Mouse (Mus musculus): ENCODE data around the gene Gm39566. TPM values are rescaled to one million over a fixed set of nuclear protein-coding genes. Genes with fewer than 3 reads are reported as not detected.

The Gm39566 gene
- polyA plus RNA-seq, 1 experiment from 2014 or later, result not detected

DNA sequence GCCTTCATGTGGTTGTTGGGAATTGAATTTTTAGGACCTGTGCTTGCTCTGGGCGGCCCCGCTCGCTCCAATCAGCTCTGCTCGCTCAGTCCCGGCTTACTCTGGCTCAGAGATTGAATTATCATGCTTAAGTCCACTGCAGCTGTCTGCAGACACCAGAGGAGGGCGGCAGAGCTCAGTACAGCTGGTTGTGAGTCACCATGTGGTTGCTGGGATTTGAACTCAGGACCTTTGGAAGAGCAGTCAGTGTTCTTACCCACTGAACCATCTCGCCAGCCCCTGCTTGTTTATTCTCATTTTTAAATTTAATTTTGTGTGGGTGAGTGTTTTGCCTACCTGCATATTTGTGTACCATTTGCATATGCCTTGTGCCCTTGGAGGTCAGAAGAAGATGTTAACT, 51.5 kb downstream of the Gm39566 start:
- WGBS, result 76% methylated on average over 7 of the region's 7 CpGs

DNA sequence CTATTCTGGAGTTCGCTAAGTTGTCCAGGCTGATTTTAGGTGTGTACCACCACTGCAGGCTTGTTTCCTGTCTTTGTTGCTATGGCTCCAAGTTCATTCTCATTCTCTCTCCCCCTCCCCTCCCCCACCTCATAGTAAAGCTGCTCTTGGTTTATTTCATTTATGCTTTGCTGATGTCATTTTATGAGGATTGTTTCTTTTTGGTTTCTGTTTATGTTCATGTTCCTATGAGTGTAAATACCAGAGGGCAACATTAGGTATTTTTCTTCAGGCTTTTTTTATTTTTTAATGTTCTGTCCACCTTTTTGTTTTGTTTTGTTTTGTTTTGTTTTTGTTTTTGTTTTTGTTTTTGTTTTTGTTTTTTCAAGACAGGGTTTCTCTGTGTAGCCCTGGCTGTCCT, 53.2 kb downstream of the Gm39566 start, which contains the start of gene Slc35g3:
TSS of gene Slc35g3 (minus strand) at position 101 of the 400 bp plus-strand sequence.
- H3K4me1 ChIP-seq (replicated peaks; ENCODE audit: control insufficient read depth, insufficient read depth, low read length), result peaks cover 5% of the 10 kb centered on the region; the same call in 1 of the 2 replicates
- no peak within 1 kb of the TSS for H3K4me2 ChIP-seq (replicated peaks; ENCODE audit: low read depth)
- H3K4me3 ChIP-seq (ENCODE audit: low read depth, low read length), result no peak within 1 kb of the TSS
- no peaks in the 10 kb centered on the region for H3K9me3 ChIP-seq (ENCODE audit: control insufficient read depth)
- H3K36me3 ChIP-seq (ENCODE audit: control insufficient read depth, insufficient read depth), result no peaks in the 10 kb centered on the region
- H3K9ac ChIP-seq (ENCODE audit: low read depth, low read length), result no peak within 1 kb of the TSS
- 67% methylated on average over 1 of the region's 1 CpGs for WGBS
- ATAC-seq, result no peak
- no peak for TF ChIP-seq CTCF (IDR thresholded peaks at IDR 0.05; ENCODE audit: low read depth)
- no peak within 1 kb of the TSS for H3K27ac ChIP-seq (ENCODE audit: low read depth, low read length)
- no peaks in the 10 kb centered on the region for H3K27me3 ChIP-seq (replicated peaks; ENCODE audit: control insufficient read depth, insufficient read depth, low read length)

More for the DNA sequence above, 51.5 kb downstream of the Gm39566 start:
- Histone ChIP-seq H3K4me3 (ENCODE audit: low read depth, low read length) (no peak overlapping the region), H3K27ac (ENCODE audit: low read depth, low read length) (no peak overlapping the region), H3K4me2 (replicated peaks; ENCODE audit: low read depth) (no peak overlapping the region), H3K27me3 (replicated peaks; ENCODE audit: control insufficient read depth, insufficient read depth, low read length) (no peaks in the 10 kb centered on the region), H3K9ac (ENCODE audit: low read depth, low read length) (no peak overlapping the region), H3K36me3 (ENCODE audit: control insufficient read depth, insufficient read depth) (no peaks in the 10 kb centered on the region), H3K4me1 (replicated peaks; ENCODE audit: control insufficient read depth, insufficient read depth, low read length) (no peaks in the 10 kb centered on the region), H3K9me3 (ENCODE audit: control insufficient read depth) (no peaks in the 10 kb centered on the region)
- TF ChIP-seq CTCF (IDR thresholded peaks at IDR 0.05; ENCODE audit: low read depth), result peak; percentile 58
- no peak for ATAC-seq

Other genes starting within 250 kb of the Gm39566 start
- gene Wrap53, start 235.0 kb downstream of the Gm39566 start, polyA plus RNA-seq (2015; fragmentation: Nextera tagmentation; extraction: Ambion mirVana), result 14.3 and 14.7 TPM in 2 replicates
- gene Trp53, start 234.9 kb downstream of the Gm39566 start, polyA plus RNA-seq (2015; fragmentation: Nextera tagmentation; extraction: Ambion mirVana), result 48.0 and 49.6 TPM in 2 replicates
- 5.9 and 7.5 TPM in 2 replicates for gene Atp1b2, start 209.4 kb downstream of the Gm39566 start, polyA plus RNA-seq (2015; fragmentation: Nextera tagmentation; extraction: Ambion mirVana)
- 0.24 TPM in 1 of 2 replicates, not detected in the other for gene Shbg, start 197.4 kb downstream of the Gm39566 start, polyA plus RNA-seq (2015; fragmentation: Nextera tagmentation; extraction: Ambion mirVana)
- 34.1 and 40.3 TPM in 2 replicates for gene Sat2, start 193.3 kb downstream of the Gm39566 start, polyA plus RNA-seq (2015; fragmentation: Nextera tagmentation; extraction: Ambion mirVana)
- 9.8 and 10.8 TPM in 2 replicates for gene Fxr2, start 182.3 kb downstream of the Gm39566 start, polyA plus RNA-seq (2015; fragmentation: Nextera tagmentation; extraction: Ambion mirVana)
- not detected in 2 replicates for gene Sox15, start 160.0 kb downstream of the Gm39566 start, polyA plus RNA-seq (2015; fragmentation: Nextera tagmentation; extraction: Ambion mirVana)
- 95.7 and 96.6 TPM in 2 replicates for gene Mpdu1, start 152.7 kb downstream of the Gm39566 start, polyA plus RNA-seq (2015; fragmentation: Nextera tagmentation; extraction: Ambion mirVana)
- 20.9 and 21.0 TPM in 2 replicates for gene Cd68, start 149.1 kb downstream of the Gm39566 start, polyA plus RNA-seq (2015; fragmentation: Nextera tagmentation; extraction: Ambion mirVana)
- 279 and 291 TPM in 2 replicates for gene Eif4a1, start 142.9 kb downstream of the Gm39566 start, polyA plus RNA-seq (2015; fragmentation: Nextera tagmentation; extraction: Ambion mirVana)
- 26.7 and 27.6 TPM in 2 replicates for gene Senp3, start 133.2 kb downstream of the Gm39566 start, polyA plus RNA-seq (2015; fragmentation: Nextera tagmentation; extraction: Ambion mirVana)
- 1.6 and 1.8 TPM in 2 replicates for gene Tnfsf13, start 129.5 kb downstream of the Gm39566 start, polyA plus RNA-seq (2015; fragmentation: Nextera tagmentation; extraction: Ambion mirVana)
- 6.6 and 7.2 TPM in 2 replicates for gene Tnfsf12, start 119.4 kb downstream of the Gm39566 start, polyA plus RNA-seq (2015; fragmentation: Nextera tagmentation; extraction: Ambion mirVana)
- gene Tnfsfm13, start 119.2 kb downstream of the Gm39566 start, polyA plus RNA-seq (2015; fragmentation: Nextera tagmentation; extraction: Ambion mirVana), result 4.1 and 4.8 TPM in 2 replicates
- 13.3 and 14.0 TPM in 2 replicates for gene Polr2a, start 56.7 kb downstream of the Gm39566 start, polyA plus RNA-seq (2015; fragmentation: Nextera tagmentation; extraction: Ambion mirVana)
- gene Slc35g3, start 53.3 kb downstream of the Gm39566 start, polyA plus RNA-seq (2015; fragmentation: Nextera tagmentation; extraction: Ambion mirVana), result 0.09 and 0.12 TPM in 2 replicates
- gene Zbtb4, start 49.4 kb downstream of the Gm39566 start, polyA plus RNA-seq (2015; fragmentation: Nextera tagmentation; extraction: Ambion mirVana), result 2.1 and 2.4 TPM in 2 replicates
- 2.4 and 2.8 TPM in 2 replicates for gene Chrnb1, start 19.4 kb downstream of the Gm39566 start, polyA plus RNA-seq (2015; fragmentation: Nextera tagmentation; extraction: Ambion mirVana)
- 0.18 and 0.38 TPM in 2 replicates for gene Fgf11, start 13.4 kb downstream of the Gm39566 start, polyA plus RNA-seq (2015; fragmentation: Nextera tagmentation; extraction: Ambion mirVana)
- gene Tmem102, start 9.7 kb downstream of the Gm39566 start, polyA plus RNA-seq (2015; fragmentation: Nextera tagmentation; extraction: Ambion mirVana), result 58.0 and 59.4 TPM in 2 replicates
- gene Spem2, start 3.2 kb upstream of the Gm39566 start, polyA plus RNA-seq (2015; fragmentation: Nextera tagmentation; extraction: Ambion mirVana), result 0.07 TPM in 1 of 2 replicates, not detected in the other
- gene Spem1, start 6.9 kb upstream of the Gm39566 start, polyA plus RNA-seq (2015; fragmentation: Nextera tagmentation; extraction: Ambion mirVana), result not detected in 2 replicates
- 1.8 and 2.2 TPM in 2 replicates for gene Nlgn2, start 22.5 kb upstream of the Gm39566 start, polyA plus RNA-seq (2015; fragmentation: Nextera tagmentation; extraction: Ambion mirVana)
- gene Tmem256, start 23.2 kb upstream of the Gm39566 start, polyA plus RNA-seq (2015; fragmentation: Nextera tagmentation; extraction: Ambion mirVana), result 584 and 590 TPM in 2 replicates
- gene Plscr3, start 31.1 kb upstream of the Gm39566 start, polyA plus RNA-seq (2015; fragmentation: Nextera tagmentation; extraction: Ambion mirVana), result 42.0 and 44.8 TPM in 2 replicates
- gene Tnk1, start 43.4 kb upstream of the Gm39566 start, polyA plus RNA-seq (2015; fragmentation: Nextera tagmentation; extraction: Ambion mirVana), result 11.7 and 12.8 TPM in 2 replicates
- gene Tmem95, start 62.7 kb upstream of the Gm39566 start, polyA plus RNA-seq (2015; fragmentation: Nextera tagmentation; extraction: Ambion mirVana), result not detected in 2 replicates
- gene Kctd11, start 66.1 kb upstream of the Gm39566 start, polyA plus RNA-seq (2015; fragmentation: Nextera tagmentation; extraction: Ambion mirVana), result 4.0 and 4.1 TPM in 2 replicates
- gene Acap1, start 80.2 kb upstream of the Gm39566 start, polyA plus RNA-seq (2015; fragmentation: Nextera tagmentation; extraction: Ambion mirVana), result 1.1 TPM in 2 replicates
- gene 2810408A11Rik, start 85.7 kb upstream of the Gm39566 start, polyA plus RNA-seq (2015; fragmentation: Nextera tagmentation; extraction: Ambion mirVana), result 3.5 and 3.8 TPM in 2 replicates
- gene Neurl4, start 85.8 kb upstream of the Gm39566 start, polyA plus RNA-seq (2015; fragmentation: Nextera tagmentation; extraction: Ambion mirVana), result 9.7 and 10.3 TPM in 2 replicates
- gene Gps2, start 98.6 kb upstream of the Gm39566 start, polyA plus RNA-seq (2015; fragmentation: Nextera tagmentation; extraction: Ambion mirVana), result 40.4 and 42.3 TPM in 2 replicates
- gene Eif5a, start 106.7 kb upstream of the Gm39566 start, polyA plus RNA-seq (2015; fragmentation: Nextera tagmentation; extraction: Ambion mirVana), result 716 and 774 TPM in 2 replicates
- 0.42 and 0.43 TPM in 2 replicates for gene Ybx2, start 120.5 kb upstream of the Gm39566 start, polyA plus RNA-seq (2015; fragmentation: Nextera tagmentation; extraction: Ambion mirVana)
- 18.3 and 18.7 TPM in 2 replicates for gene Slc2a4, start 132.9 kb upstream of the Gm39566 start, polyA plus RNA-seq (2015; fragmentation: Nextera tagmentation; extraction: Ambion mirVana)
- gene Cldn7, start 149.5 kb upstream of the Gm39566 start, polyA plus RNA-seq (2015; fragmentation: Nextera tagmentation; extraction: Ambion mirVana), result 1,243 and 1,341 TPM in 2 replicates
- 23.2 and 24.1 TPM in 2 replicates for gene Ctdnep1, start 165.9 kb upstream of the Gm39566 start, polyA plus RNA-seq (2015; fragmentation: Nextera tagmentation; extraction: Ambion mirVana)
- 56.8 and 57.7 TPM in 2 replicates for gene Elp5, start 167.2 kb upstream of the Gm39566 start, polyA plus RNA-seq (2015; fragmentation: Nextera tagmentation; extraction: Ambion mirVana)
- 1,065 and 1,136 TPM in 2 replicates for gene Gabarap, start 175.8 kb upstream of the Gm39566 start, polyA plus RNA-seq (2015; fragmentation: Nextera tagmentation; extraction: Ambion mirVana)
- gene Phf23, start 180.5 kb upstream of the Gm39566 start, polyA plus RNA-seq (2015; fragmentation: Nextera tagmentation; extraction: Ambion mirVana), result 32.6 and 37.7 TPM in 2 replicates
- 9.1 TPM in 2 replicates for gene Dvl2, start 185.3 kb upstream of the Gm39566 start, polyA plus RNA-seq (2015; fragmentation: Nextera tagmentation; extraction: Ambion mirVana)
- gene Acadvl, start 200.1 kb upstream of the Gm39566 start, polyA plus RNA-seq (2015; fragmentation: Nextera tagmentation; extraction: Ambion mirVana), result 203 and 215 TPM in 2 replicates
- gene Dlg4, start 201.6 kb upstream of the Gm39566 start, polyA plus RNA-seq (2015; fragmentation: Nextera tagmentation; extraction: Ambion mirVana), result 1.4 and 1.8 TPM in 2 replicates
- gene Asgr1, start 238.8 kb upstream of the Gm39566 start, polyA plus RNA-seq (2015; fragmentation: Nextera tagmentation; extraction: Ambion mirVana), result not detected in 2 replicates